In genomic region chr13:81325606-81326215, GRCm38 (mm10) we compare ENCODE assay signal across 27 mouse cellular contexts.
DNase-seq lines count a peak whose midpoint lies in the region; ATAC-seq and TF ChIP-seq lines count a peak whose summit lies in the region.
"Had no signal": no experiment of that assay in that cellular context is flagged by ENCODE, and none has a peak within 500 bp of the region (broad histone marks: within the 10 kb centered on the region; RNA-seq: fewer than 3 reads in every experiment).

No protein-coding gene starts in this region.

- no peak overlapping the region for H3K4me3 ChIP-seq in liver, embryonic 13.5 days (replicated peaks)
- H3K4me3 ChIP-seq in liver, embryonic 11.5 days (ENCODE audit: low read depth, low read length): no peak overlapping the region
- no peak overlapping the region for H3K4me3 ChIP-seq in forebrain, postnatal 0 days (ENCODE audit: low read depth, low read length)
- H3K4me3 ChIP-seq: embryonic facial prominence, embryonic 13.5 days; heart, embryonic 12.5 days; hindbrain, embryonic 13.5 days; layer of hippocampus, adult 2 months; limb, embryonic 12.5 days; megakaryocyte, embryonic 14.5 days had no signal

- TF ChIP-seq CTCF in forebrain, postnatal 0 days (IDR thresholded peaks at IDR 0.05; ENCODE audit: low read depth): no peak

- ATAC-seq in liver, embryonic 13.5 days (ENCODE audit: low read depth): peak; percentile 55; the same call in 1 of the 2 replicates
- ATAC-seq in liver, embryonic 11.5 days (replicated peaks; ENCODE audit: low FRiP score): no peak
- ATAC-seq in forebrain, postnatal 0 days: no peak
- ATAC-seq: CD4-positive, CD25-positive, alpha-beta regulatory T cell, adult 4 months; forebrain, embryonic 14.5 days had no signal

- no peak overlapping the region for H3K9ac ChIP-seq in liver, embryonic 13.5 days
- no peak overlapping the region for H3K9ac ChIP-seq in liver, embryonic 11.5 days (ENCODE audit: low read depth, low read length)
- no peak overlapping the region for H3K9ac ChIP-seq in forebrain, postnatal 0 days
- H3K9ac ChIP-seq: embryonic facial prominence, embryonic 13.5 days; heart, embryonic 12.5 days; hindbrain, embryonic 13.5 days; limb, embryonic 12.5 days; lung, embryonic 14.5 days had no signal

- no peak for DNase-seq in liver, embryonic 13.5 days
- DNase-seq in liver, embryonic 11.5 days (ENCODE audit: low spot score): no peak
- DNase-seq in kidney, adult 9 months: peak; percentile 89
- peak; percentile 70 to 83 for DNase-seq in kidney, postnatal 25 days
- DNase-seq in spleen, adult 12 weeks (ENCODE audit: low spot score): no peak
- DNase-seq in frontal cortex, postnatal 25 days (ENCODE audit: low spot score in 2 of 2): no peak
- no peak for DNase-seq in forebrain, postnatal 0 days
- DNase-seq: adrenal gland, postnatal 14 days; cerebellum, adult 2 months; cerebellum, postnatal 25 days; gastrocnemius, postnatal 14 days; heart, adult 11 months; heart, postnatal 14 days; layer of hippocampus, postnatal 36 days; lung, embryonic 14.5 days; lung, postnatal 36 days; midbrain, embryonic 14.5 days; right cerebral cortex, postnatal 14 days; spleen, adult 18-20 months had no signal

- no peaks in the 10 kb centered on the region for H3K27me3 ChIP-seq in liver, embryonic 13.5 days
- no peaks in the 10 kb centered on the region for H3K27me3 ChIP-seq in liver, embryonic 11.5 days (replicated peaks; ENCODE audit: control insufficient read depth, insufficient read depth, low read length)
- no peaks in the 10 kb centered on the region for H3K27me3 ChIP-seq in forebrain, postnatal 0 days (ENCODE audit: insufficient read depth, low read length)
- H3K27me3 ChIP-seq: embryonic facial prominence, embryonic 13.5 days; heart, embryonic 12.5 days; hindbrain, embryonic 13.5 days; limb, embryonic 12.5 days; megakaryocyte, embryonic 14.5 days had no signal

- no peak overlapping the region for H3K27ac ChIP-seq in liver, embryonic 13.5 days
- H3K27ac ChIP-seq in liver, embryonic 11.5 days (ENCODE audit: low read depth, low read length): no peak overlapping the region
- no peak overlapping the region for H3K27ac ChIP-seq in forebrain, postnatal 0 days (ENCODE audit: low read depth, low read length)
- H3K27ac ChIP-seq: embryonic facial prominence, embryonic 13.5 days; hindbrain, embryonic 13.5 days; layer of hippocampus, adult 2 months; limb, embryonic 12.5 days had no signal

- no peak overlapping the region for H3K4me2 ChIP-seq in liver, embryonic 13.5 days
- no peak overlapping the region for H3K4me2 ChIP-seq in liver, embryonic 11.5 days
- H3K4me2 ChIP-seq in forebrain, postnatal 0 days (ENCODE audit: low read depth): no peak overlapping the region
- H3K4me2 ChIP-seq: embryonic facial prominence, embryonic 13.5 days; heart, embryonic 12.5 days; hindbrain, embryonic 13.5 days; limb, embryonic 12.5 days; lung, embryonic 14.5 days had no signal

- H3K36me3 ChIP-seq in liver, embryonic 13.5 days: no peaks in the 10 kb centered on the region
- no peaks in the 10 kb centered on the region for H3K36me3 ChIP-seq in liver, embryonic 11.5 days (ENCODE audit: control insufficient read depth, insufficient read depth, low read length)
- H3K36me3 ChIP-seq in forebrain, postnatal 0 days (ENCODE audit: insufficient read depth): no peaks in the 10 kb centered on the region
- H3K36me3 ChIP-seq: embryonic facial prominence, embryonic 13.5 days; heart, embryonic 12.5 days; hindbrain, embryonic 13.5 days; limb, embryonic 12.5 days had no signal

- 66% methylated on average over 2 of the region's 2 CpGs for WGBS in liver, embryonic 13.5 days (ENCODE audit: insufficient replicate concordance)
- 78% methylated on average over 2 of the region's 2 CpGs for WGBS in liver, embryonic 11.5 days
- WGBS in forebrain, postnatal 0 days: 94% methylated on average over 2 of the region's 2 CpGs

- H3K4me1 ChIP-seq in liver, embryonic 13.5 days (replicated peaks): no peaks in the 10 kb centered on the region
- no peaks in the 10 kb centered on the region for H3K4me1 ChIP-seq in liver, embryonic 11.5 days (replicated peaks; ENCODE audit: control insufficient read depth, insufficient read depth, low read length)
- no peaks in the 10 kb centered on the region for H3K4me1 ChIP-seq in forebrain, postnatal 0 days (ENCODE audit: insufficient read depth)
- H3K4me1 ChIP-seq: embryonic facial prominence, embryonic 13.5 days; heart, embryonic 12.5 days; hindbrain, embryonic 13.5 days; megakaryocyte, embryonic 14.5 days had no signal

- no peaks in the 10 kb centered on the region for H3K9me3 ChIP-seq in liver, embryonic 13.5 days (replicated peaks)
- no peaks in the 10 kb centered on the region for H3K9me3 ChIP-seq in liver, embryonic 11.5 days (ENCODE audit: control insufficient read depth, low read length)
- no peaks in the 10 kb centered on the region for H3K9me3 ChIP-seq in forebrain, postnatal 0 days (ENCODE audit: low read length)
- H3K9me3 ChIP-seq: embryonic facial prominence, embryonic 13.5 days; heart, embryonic 12.5 days; hindbrain, embryonic 13.5 days; limb, embryonic 12.5 days; megakaryocyte, embryonic 14.5 days had no signal

Comparison
In these comparisons a context has a peak if more than half of its experiments do, and no peak if none do; other contexts are left out.
1. DNase-seq: peak in kidney, adult 9 months (single experiment) and kidney, postnatal 25 days (2 of 2); none in liver, embryonic 13.5 days (single experiment), liver, embryonic 11.5 days (single experiment), spleen, adult 12 weeks (single experiment), frontal cortex, postnatal 25 days (0 of 2) and forebrain, postnatal 0 days (single experiment).